Mouse (Mus musculus): ENCODE data around the gene Lrrc73.

The Lrrc73 gene

DNA sequence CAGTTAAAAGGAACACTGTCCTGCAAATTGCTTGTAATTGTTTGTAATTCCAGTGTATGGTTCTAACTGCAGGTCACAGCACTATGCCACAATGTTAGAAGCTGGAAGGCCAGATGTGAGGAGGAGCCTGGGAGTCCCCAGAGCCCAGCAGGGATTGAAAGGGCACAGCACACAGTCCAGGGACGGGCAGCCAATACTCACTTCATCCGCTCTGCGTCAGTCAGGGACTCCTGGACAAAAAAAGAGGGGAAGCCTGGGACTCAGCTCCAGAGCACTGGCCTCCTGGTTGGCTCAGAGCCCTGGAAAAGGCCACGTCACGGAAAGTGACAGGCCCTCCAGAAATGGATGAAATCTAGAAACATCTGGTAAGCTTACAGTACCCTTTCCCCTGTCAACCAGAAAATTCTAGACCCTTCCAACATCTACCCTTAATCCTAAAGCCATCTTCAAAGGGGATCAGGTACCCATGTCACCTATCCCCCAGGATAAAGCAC lies 8.9 kb downstream of the Lrrc73 start:
- DNase-seq (ENCODE audit: low spot score) = no peak

DNA sequence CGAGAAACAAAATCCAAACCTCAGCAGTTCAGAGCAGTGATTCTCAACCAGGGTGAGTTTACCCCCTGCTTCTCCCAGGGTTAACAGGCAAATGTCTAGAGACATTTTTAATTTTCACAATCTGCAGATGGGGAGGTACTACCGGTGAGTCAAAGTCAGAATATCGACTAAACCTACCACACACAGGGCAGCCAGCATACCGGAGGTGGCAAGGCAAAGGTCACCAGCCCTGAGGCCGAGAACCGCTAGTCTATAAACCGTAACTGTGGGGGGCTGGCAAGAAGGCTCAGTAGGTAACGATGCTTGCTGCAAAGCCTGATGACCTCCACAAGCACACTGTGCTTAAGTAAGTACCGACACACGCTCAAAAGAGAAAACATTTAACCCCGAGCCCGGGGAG lies 12.2 kb downstream of the Lrrc73 start:
- no peak for DNase-seq (ENCODE audit: low spot score)

DNA sequence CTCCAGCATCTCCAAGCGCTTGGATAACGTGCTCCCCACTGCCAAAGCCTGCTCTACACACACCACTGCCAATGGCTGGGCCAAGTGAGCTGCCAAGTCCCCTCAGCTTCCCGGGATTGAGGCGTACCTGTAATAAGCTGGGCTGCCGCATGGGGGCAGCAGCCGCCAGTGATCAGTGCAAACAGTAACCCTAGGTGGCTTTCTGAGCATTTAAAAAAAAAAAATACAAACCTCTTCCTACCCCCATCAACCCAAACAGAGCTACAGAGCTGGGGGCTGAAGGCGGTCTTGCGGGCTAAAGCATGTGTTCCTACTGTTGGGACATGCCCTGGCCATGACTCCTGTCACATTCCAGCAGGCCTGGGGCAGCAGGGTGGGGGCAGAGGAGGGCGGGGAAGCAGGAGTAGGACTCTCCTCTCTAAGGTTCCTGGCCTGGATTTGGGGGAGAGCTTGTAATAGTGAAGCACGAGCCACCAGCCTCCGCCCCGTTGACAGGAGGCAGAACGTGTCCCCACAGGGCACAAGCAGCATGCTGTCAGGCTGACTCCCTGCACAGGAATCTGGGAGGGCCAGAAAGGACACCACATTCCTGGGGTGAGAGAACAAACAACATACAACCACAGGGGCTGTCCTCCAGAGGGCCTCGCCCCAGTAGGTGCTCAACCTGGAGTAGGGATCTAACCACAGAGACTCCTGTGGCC lies 12.7 kb downstream of the Lrrc73 start:
- peak; percentile 88 for DNase-seq (ENCODE audit: low spot score)

DNA sequence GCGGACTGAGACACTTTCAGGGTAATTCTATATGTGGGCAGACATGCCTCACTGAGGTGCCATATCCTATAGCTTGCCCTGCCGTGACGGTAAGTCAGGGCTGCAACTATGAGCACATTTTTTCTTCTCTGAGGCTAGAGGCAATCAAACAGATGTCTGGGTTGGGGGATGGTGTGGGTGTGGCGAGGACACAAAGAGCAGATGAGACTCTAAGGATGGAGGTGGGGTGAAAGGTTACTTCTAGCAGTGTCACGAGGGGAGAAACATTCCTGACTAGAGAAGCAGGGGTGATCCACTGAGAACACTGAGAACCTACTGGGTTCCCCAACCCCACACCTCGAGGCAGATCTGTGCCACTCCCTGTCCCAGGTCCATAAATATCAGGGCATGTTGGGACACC lies 13.7 kb downstream of the Lrrc73 start:
- DNase-seq (ENCODE audit: low spot score) = no peak

DNA sequence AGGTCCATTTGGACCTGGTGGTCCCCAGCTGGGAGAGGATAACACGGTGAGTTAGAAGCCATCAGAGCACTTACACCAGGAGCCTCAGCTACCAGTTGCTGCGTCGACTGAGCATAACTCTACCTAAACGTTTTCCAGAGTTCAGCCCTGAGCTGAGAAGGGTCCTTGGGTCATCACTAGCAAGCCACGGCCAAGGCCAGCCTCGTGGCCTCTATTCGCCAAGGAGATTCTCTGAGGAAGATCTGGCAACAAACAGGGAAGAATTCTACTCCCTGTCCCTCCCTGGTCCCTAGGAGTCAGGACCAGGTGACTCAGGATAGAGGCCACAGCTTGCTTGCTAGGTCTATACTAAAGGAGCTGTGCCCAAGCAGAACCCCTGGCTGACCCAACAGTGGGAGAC lies 14.2 kb downstream of the Lrrc73 start:
- DNase-seq (ENCODE audit: low spot score) = no peak

DNA sequence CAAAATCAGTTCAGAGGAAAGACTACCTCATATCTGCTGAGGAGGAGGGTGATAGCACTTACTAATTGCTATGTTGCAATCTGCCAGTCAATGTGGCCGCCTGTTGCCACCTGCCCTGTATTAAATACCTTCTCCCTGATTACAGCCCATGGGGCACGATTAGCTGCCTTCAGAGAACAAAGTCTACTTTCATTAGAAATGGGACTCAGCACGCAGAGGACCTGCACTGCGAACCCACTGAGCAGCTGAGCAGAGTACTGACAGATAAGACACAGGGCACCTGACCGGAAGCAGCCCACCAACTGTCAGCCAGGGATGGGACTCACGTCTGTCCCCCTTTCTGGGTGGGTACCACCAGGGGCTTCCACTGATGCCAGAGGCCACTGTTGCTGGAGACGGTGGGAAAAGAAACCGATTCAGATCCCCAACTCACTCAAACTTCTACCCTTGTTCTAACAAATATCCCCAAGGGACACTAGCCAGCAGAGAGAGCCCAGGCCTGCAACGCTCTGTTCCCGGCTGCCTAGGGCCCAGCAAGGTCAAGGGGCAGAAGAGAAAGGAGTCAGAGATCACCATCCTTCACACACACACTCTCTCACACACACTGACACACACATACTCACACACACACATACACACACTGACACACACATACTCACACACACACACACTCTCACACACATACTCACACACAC lies 14.8 kb downstream of the Lrrc73 start:
- DNase-seq (ENCODE audit: low spot score) = no peak

DNA sequence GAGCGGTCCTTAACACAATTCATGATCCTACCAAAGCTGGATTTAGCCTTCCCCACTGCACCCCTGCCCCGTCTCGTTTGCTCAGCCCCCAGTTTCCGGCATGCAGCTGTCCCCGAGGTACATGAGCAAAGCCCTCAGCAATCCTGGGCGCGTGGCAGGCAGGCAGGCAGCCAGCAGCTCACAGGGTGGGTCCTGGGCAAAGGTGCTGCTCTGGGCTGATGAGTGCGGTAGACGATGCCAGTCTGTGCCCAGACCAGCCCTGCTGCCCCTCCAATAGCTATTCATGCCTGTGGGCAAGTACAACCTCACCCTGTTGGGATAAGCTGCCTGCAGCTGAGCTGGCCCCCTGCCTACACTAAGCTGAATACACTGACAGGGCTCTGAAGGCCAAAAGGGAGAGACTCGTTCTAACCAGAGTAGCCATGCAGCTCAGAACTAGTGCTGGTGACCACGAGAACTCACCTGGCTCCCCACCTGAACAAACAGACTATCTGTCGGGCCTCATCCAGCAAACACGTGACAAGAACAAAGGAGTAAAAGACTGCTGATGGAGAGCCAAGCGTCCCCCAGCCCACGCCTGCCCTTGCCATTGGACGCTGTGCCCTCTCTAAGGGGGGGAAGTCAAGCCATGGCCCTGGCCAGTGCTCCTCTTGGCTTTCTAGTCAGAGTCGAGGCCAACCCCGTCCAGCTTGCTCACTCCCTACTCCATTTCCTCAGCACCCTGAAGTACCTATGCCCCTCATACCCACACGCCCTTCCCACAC lies 16.6 kb downstream of the Lrrc73 start:
- DNase-seq (ENCODE audit: low spot score) = no peak

DNA sequence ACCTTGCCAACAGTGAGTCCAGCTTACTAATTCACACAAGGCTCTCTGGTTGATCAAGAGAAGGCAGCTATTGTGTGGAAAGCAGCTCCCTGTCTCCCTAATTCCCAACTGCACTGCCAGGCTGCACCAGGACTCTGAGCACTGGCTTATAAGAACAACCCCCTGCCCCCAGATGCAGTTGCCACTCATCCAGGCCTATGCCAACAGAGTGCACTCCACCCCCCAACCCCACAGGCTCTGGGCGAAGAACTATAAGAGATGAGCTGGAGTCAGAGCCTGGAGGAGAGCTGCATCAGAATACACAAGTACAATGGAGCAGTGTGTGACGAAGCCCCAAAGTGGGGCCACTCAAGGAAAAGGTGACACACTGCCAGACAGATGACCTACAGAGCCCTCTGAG lies 18.7 kb downstream of the Lrrc73 start:
- DNase-seq (ENCODE audit: low spot score) = no peak

DNA sequence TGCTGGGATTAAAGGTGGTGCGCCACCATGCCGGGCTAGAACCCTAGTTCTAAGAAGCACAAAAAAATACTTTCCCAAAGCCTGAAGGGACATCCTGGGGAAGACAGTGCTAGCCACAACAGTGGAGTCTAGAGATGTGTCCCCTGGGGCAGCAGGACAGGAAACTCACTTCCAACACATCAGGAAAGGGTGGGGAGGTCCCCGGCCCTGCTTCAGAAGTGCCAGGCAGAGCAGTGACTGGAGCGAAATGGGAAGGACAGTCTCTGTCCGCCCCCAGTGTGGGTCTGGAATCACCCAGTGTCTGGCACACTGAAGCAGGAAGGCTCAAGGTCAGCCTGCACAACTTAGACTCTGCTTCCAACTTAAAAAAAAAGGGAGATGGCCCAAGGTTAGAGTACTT lies 19.3 kb downstream of the Lrrc73 start:
- DNase-seq (ENCODE audit: low spot score) = no peak

DNA sequence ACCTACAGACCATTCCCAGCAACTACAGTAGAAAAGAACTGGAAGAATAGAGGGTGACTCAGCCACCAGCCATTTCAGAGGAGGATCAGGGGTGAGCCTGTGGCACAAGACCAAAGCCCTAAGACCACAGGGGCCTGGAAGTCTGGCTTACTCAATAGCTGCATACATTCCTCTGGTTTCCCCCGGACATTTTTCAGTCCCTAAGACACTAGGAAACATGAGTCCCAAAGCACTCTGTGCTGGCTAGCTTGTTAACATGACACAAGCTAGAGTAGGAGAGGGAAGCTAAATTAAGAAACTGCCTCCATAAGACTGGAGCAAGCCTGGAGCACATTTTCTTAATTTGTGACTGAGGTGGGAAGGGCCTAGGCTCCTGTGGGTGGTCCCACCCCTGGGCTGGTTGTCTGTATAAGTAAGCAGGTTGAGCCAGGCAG lies 20.5 kb downstream of the Lrrc73 start:
- DNase-seq (ENCODE audit: low spot score) = no peak

DNA sequence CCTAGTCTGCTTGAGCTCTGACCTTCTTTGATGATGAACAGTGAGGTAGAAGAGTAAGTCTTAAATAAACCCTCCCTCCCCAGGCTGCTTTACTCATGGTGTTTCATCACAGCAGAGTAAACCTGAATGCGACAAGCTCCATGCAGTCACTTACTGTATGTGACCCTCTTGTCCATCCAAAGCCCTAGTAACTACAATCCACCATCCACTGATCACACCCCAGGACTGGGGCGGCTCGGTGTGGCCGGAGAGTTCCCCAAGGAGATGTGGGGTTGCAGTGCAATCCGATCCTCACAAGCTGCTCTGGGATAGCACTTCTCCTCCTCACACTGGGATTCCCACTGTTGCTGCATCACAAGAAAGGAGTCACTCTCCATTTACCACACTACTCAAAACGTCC lies 21.1 kb downstream of the Lrrc73 start:
- DNase-seq (ENCODE audit: low spot score) = no peak

DNA sequence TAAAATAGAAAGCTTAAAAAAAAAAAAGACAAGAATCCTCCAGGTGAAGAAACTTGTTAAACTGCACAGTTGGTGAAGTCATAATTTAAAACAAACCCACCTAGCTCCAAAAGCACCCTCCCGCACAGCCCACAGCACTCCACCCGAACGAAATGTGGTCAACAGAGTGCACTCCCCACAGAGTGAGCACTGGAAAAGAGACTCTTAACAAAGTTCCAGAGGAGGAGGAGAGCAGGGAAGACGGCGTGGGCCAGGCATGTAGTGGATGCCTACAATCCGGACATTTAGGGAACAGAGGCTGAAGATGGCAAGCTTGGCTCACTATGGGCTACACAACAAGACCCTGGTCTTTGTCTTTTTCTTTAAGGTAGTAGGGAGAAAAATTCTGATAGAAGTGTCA lies 21.7 kb downstream of the Lrrc73 start:
- DNase-seq (ENCODE audit: low spot score) = no peak

DNA sequence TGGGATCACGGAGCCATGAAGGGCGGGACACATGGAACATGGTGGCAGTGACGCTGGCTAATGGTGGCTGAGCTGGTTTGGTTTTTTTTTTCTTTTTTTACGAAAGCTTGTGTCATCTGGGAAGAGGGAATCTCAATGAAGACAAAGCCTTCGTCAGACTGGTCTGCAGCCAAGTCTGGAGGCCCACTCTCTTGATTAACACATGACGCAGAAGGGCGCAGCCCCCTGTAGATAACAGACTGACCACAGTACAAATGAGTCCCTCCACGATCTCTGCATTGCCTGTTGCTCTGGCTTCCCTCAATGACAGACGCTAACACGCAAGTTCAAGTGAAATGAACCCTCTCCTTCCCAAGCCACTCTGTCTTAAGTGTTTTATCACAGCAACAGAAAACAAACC lies 22.2 kb downstream of the Lrrc73 start:
- no peak for DNase-seq (ENCODE audit: low spot score)

DNA sequence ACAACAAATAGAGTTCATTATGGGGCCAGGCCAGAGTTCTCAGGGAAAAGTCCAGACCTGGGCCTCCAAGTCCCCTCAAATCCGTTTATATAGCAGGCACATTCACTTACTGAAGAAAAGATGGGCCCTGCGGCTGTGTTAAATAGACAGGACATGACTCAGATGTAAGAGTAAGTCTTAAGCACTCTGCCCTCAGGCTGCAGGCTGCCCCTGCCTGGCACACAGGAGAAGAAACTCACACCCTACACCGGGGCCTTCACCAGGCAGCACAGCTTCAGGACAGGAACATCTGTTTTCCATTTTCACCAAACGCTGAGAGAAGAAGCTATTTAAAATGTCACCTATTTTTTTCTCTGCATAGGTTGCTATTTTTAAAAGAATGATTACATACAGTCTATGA lies 24.3 kb downstream of the Lrrc73 start:
- DNase-seq (ENCODE audit: low spot score) = no peak

DNA sequence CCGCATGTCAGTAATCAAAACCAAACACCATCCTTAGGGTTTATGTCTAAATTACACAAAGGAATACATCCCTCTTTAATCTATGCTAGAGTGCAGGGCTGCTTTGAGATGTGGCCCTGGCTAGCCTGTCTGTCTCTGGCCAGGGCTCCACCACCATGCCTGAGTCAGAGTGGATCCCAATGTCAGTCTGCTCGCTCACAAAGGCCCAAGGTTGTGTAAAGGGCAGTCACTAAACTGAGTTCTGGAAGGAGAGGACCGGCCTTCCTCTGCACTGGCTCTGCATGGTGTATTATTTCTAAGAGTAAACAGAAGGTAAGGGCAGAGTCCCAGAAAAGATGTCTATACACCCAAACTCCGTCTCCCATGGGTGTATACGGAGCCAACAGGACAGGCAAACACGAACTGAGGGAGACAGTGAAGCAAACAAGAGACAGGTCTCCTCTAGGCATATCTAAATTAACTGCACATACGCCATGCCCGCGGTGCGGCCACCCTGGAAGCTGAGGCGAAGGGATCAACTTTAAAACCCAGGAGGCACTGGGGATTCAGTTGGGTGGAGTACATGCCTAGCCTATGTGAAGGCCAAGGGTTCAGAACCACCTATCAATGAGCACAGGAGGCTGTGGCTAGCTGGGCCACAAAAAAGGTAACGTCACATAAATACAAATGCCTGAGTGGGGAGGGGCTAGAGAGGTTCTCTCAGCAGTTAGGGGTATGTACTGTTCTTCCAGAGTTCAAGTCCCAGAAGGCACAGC lies 24.9 kb downstream of the Lrrc73 start:
- DNase-seq (ENCODE audit: low spot score) = no peak

DNA sequence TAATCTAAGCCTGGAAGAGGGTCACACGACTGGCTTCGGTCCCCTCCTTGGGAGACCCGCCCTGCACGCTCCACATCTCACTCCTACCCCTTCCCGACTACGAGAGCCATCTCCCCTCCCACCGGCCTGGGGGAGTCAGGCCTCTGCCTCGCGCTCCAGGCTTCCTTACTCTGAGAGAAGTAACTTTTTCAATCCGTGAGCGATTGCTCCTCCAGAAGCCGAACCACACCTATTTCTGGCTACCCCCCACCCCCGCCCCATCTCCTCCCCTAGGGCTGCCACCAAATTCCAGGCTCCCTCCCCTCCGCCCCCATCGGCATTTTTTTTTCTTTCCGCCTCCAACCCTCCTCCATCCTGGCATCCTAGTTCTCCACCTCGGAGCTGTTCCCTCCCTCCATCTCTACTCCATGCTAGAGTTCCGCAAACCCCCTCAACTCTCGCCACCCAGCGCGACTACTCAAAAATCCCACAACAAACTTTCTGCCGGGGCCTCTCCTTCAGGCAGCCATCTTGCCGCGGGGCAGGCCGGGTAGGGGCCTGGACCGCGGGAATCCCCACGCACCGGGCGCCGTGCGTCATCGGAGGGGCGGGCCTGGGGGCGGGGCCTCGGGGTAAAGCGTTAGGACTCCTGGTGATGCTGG lies 29.3 kb downstream of the Lrrc73 start, which contains the start of gene Tjap1:
Gene Tjap1, minus strand, starts transcription at position 544 of the 641 bp plus-strand sequence.
- peak; percentile 94 for DNase-seq (ENCODE audit: low spot score)

DNA sequence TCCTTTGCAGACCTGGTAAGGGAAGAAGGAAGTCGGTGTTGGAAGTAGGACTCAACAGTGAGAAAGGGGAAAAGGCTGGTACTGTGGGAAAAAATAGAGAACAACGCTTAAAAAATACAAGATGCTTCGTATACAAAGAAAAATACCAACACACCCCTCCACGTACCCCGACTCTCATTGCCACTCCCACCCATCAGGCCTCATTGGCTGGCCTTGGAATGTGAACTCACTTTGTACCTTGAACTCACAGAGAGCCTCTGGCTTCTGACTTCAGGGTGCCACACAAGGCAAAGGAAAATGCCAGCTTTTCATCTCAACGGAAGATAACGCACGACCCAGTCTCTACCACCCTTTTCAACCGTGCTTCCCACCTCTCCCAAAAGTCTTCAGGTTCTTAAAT lies 29.8 kb downstream of the Lrrc73 start:
- no peak for DNase-seq (ENCODE audit: low spot score)

DNA sequence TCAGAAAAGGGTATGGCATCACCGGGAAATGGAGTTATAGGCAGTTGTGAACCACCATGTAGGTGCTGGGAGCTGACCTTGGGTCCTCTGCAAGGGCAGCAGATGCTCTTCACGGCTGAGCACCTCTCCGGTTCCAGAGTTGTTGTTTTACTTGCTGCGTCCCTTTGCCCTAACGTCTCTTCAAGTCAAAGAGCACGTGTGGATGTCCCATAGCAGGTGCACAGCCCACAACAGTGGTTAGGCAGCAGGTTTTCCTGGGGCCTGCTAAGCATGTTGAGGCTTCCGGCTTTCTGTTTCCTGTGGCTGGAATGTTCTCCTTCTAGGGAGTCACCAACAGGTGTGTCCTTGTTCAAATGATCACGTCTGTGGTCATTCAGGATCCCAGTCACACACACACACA lies 30.6 kb downstream of the Lrrc73 start:
- DNase-seq (ENCODE audit: low spot score) = no peak

DNA sequence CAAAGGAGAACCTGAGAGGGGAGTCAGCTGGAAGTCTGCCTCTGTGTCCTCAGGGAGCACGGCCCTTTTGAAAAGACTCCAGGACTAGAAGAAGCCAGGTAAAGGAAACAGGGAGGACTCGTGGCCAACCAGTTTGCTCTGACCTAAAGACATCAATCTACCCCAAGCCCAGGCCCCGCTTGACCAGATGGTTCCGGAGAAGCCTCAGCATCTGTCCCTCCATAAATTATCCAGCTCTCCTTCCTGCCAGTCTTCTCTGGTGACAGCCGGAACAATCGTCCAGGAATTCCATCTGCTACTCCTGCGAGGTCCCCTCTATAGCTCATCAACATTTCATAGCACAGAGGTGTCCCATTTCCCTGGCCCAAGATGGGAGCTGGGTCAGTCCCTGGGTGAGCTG lies 31.3 kb downstream of the Lrrc73 start:
- DNase-seq (ENCODE audit: low spot score) = no peak

DNA sequence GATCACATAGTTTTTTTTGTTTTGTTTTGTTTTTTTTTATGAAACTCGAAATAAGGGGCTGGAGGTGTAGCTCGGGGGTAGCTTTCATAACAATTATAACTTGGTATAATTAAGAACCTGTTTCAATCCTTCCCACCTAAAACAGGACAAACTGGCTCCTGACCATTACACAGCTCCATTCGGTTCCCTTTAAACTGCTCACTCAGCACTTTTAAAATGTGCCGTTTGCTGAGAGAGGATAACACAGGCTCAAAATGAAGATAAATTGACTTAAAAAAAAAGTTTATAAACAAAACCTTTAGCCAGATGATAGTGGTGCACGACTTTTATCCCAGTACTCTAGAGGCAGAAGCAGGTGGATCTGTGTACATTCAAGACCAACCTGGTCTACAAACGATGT lies 32.1 kb downstream of the Lrrc73 start:
- DNase-seq (ENCODE audit: low spot score) = no peak

DNA sequence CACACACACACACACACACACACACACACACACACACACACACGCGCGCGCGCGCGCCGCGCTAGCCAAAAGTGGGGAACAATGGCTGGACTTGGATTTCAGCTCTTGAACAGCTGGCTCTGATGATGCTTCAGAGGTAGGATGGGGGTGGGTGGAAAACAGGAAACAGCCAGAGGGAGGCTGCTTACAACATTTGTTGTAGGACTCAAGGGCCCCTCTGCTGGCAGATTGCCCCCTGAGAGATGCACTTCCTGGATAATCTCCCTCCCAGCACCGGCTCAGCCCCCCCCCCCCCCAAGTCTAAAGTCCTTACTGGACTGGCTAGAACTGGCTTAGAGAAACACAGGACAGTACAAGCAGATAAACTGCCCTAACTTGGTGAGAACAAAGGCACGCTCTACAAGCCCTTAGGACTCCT lies 34.4 kb downstream of the Lrrc73 start:
- no peak for DNase-seq (ENCODE audit: low spot score)

DNA sequence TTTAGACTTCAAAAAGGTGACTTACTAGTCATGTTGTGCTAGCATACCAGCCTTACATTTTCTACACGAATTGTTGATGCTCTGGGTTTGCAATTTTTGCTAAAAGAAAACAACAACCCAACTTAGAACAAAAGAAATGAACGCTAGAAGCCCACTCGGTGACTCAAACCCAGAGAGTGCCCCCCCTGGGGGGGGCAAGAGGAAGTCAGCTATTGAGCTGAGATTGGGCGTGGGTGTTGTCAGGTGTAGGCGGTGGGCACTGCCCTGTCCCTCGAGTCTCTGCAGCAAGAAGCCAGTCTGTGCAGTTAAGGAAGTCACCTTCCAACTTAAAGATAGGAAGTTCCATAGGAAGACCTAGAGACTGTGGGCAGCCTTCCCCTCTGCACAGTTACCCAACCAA lies 43.3 kb downstream of the Lrrc73 start:
- no peak for DNase-seq (ENCODE audit: low spot score)
